Mouse (Mus musculus) left cerebral cortex, adult 8-10 months (tissue): ENCODE data around the gene Krtap16-3. TPM values are rescaled to one million over a fixed set of nuclear protein-coding genes. Genes with fewer than 3 reads are reported as not detected.

Source experiments
- DNase-seq, 2 experiments: peaks; one replicate each; pipeline ENCODE4 v3.0.0; 2022; ENCODE audit warnings: low spot score in 2 of 2
- total RNA-seq, 4 experiments: library from RNA; stranded (reverse); gene quantifications; 2 replicates each; pipeline ENCODE4 v1.2.4; 2022

Gene Krtap16-3
- not detected for total RNA-seq

DNA sequence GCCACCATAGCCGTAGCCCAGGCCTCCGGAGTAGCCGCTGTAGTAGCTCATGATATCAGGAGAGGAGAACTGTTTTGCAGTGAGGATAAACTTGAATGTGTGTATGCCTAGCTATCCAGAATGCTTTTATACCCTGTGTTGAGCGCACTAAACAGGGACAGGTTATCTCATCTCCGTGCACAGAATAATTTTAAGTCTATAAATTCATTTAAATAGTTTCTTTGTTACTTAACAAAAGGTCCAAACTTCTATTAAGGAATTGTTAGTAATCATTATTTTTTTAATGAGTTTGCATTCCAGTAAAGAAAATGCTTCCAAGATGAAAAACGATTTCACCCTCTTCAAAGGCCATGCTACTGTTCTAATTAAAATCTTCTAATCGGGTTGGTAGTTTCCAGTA is at the start of gene Krtap16-3:
TSS of gene Krtap16-3 (minus strand) at position 101 of the 400 bp plus-strand sequence.
- no peak for DNase-seq

DNA sequence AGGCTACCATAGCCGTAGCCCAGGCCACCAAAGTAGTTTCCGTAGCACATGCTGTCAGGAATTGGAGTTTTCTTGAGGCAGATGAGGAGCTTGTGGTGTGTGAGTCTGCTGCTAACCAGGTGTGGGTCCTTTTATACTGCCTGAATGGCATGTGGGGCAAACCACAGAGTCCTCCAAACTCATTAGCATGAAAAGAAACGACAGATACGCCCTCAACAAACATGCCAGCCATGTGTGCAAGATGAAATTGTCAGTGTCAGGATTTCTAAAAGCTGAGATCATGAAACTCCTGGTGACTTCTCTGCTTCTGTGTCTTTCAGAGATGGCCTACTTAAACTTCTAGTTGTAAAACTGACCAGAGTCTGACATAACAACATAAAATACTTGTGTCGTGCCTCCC is 48.0 kb upstream of the Krtap16-3 start, which contains the start of gene Krtap22-2:
TSS of gene Krtap22-2 (minus strand) at position 101 of the 400 bp plus-strand sequence.
- no peak for DNase-seq

DNA sequence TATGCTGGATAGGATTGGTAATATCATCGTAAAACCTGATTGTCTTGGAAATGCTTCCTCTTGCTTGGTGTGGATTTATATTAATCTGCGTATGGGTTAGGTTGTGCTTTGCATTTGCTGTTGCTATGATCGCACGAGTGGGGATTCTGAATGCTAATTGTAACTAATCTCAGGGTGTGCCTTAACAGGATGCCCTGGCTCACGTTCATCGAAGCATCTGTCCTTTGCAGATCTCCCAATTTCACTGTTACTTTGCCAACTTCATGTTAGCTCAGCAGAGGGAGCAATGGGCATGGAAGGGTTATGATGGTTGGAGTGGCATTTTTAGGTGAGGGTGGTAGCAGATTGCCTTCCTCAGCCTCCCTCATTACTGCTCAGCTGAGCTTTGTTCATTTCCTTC is 21.6 kb downstream of the Krtap16-3 start:
- DNase-seq = no peak

DNA sequence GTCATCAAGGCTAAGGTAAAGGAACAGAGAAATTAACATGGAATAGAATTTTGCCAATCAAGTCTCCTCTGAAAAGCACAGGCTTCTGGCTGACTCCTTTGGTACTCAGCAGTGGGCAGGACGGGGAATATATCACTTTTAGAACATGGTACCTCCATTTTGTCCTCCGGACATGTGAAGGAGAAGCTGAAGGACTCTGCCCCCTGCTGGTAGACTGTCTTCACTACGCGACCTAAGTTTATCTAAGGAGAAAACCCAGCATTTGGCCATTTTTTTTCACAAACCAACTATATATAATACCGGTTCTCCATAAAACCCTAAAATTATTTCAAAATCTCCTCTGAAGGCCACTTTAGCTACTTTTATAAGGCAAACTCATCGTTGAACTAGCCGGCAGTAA is 24.4 kb downstream of the Krtap16-3 start:
- DNase-seq = no peak

DNA sequence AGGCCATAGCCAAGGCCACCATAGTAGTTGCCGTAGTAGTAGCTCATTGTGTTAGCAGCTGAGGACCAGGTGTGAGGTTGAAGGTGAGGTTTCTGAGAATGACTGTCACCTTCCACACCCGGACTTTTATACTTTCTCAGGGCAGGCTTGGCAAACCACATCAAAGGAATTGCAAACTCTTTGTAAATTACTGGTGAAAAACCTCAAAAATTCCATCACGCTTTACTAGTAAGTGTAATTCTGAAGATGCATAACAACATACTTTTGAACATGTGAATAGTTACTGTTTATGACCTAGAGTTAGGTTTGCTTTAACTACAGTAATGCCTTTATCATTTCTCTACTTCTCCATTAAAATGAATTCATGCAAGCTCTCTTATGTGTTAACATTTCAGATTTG is 30.5 kb downstream of the Krtap16-3 start, which contains the start of gene Krtap19-9b:
TSS of gene Krtap19-9b (minus strand) at position 101 of the 400 bp plus-strand sequence.
- DNase-seq = no peak

Other genes starting within 250 kb of the Krtap16-3 start
- not detected for gene Krtap13-1, start 234.0 kb downstream of the Krtap16-3 start, total RNA-seq
- gene Krtap13, start 211.2 kb downstream of the Krtap16-3 start, total RNA-seq = not detected
- gene 2310034C09Rik, start 204.0 kb downstream of the Krtap16-3 start, total RNA-seq = not detected
- gene 2310057N15Rik, start 188.7 kb downstream of the Krtap16-3 start, total RNA-seq = not detected
- not detected for gene Gm5965, start 185.0 kb downstream of the Krtap16-3 start, total RNA-seq
- gene Gm20741, start 150.7 kb downstream of the Krtap16-3 start, total RNA-seq = not detected
- not detected for gene Krtap15, start 142.7 kb downstream of the Krtap16-3 start, total RNA-seq
- gene Krtap14, start 136.7 kb downstream of the Krtap16-3 start, total RNA-seq = not detected
- gene Krtap19-1, start 93.5 kb downstream of the Krtap16-3 start, total RNA-seq = not detected
- not detected for gene Krtap19-2, start 88.6 kb downstream of the Krtap16-3 start, total RNA-seq
- gene Krtap19-3, start 84.8 kb downstream of the Krtap16-3 start, total RNA-seq = not detected
- gene Krtap19-4, start 77.8 kb downstream of the Krtap16-3 start, total RNA-seq = not detected
- not detected for gene Krtap19-5, start 66.4 kb downstream of the Krtap16-3 start, total RNA-seq
- not detected for gene Krtap19-9b, start 30.6 kb downstream of the Krtap16-3 start, total RNA-seq
- not detected for gene Krtap22-2, start 47.9 kb upstream of the Krtap16-3 start, total RNA-seq
- not detected for gene Gm10229, start 52.4 kb upstream of the Krtap16-3 start, total RNA-seq
- not detected for gene Krtap6-1, start 68.8 kb upstream of the Krtap16-3 start, total RNA-seq
- not detected for gene Gm10228, start 78.6 kb upstream of the Krtap16-3 start, total RNA-seq
- gene Krtap6-5, start 85.0 kb upstream of the Krtap16-3 start, total RNA-seq = not detected
- gene 1110025L11Rik, start 101.1 kb upstream of the Krtap16-3 start, total RNA-seq = not detected
- not detected for gene Krtap6-3, start 121.1 kb upstream of the Krtap16-3 start, total RNA-seq
- gene Gm6358, start 178.0 kb upstream of the Krtap16-3 start, total RNA-seq = not detected
- gene Gm10061, start 188.2 kb upstream of the Krtap16-3 start, total RNA-seq = not detected
- not detected for gene Gm9789, start 195.1 kb upstream of the Krtap16-3 start, total RNA-seq
- gene Gm7735, start 206.6 kb upstream of the Krtap16-3 start, total RNA-seq = not detected
- gene 1110057P08Rik, start 211.9 kb upstream of the Krtap16-3 start, total RNA-seq = not detected
- gene Krtap20-2, start 243.0 kb upstream of the Krtap16-3 start, total RNA-seq = not detected